Mouse (Mus musculus) kidney, postnatal 14 days (tissue): ENCODE measurements around the gene Sfxn1.

Source experiments
- DNase-seq: peaks from one replicate; pipeline ENCODE4 v3.0.0; 2022; ENCODE audit warnings: mixed read lengths

Sfxn1 gene

GRCm38 (mm10) chr13:54071606-54072331 lies at the start of gene Sfxn1:
Sfxn1 (plus strand) TSS chr13:54071869.
- peak; percentile 90 for DNase-seq

- no peak for DNase-seq
Observed at GRCm38 (mm10) chr13:54023311-54023710, 48.4 kb upstream of the Sfxn1 start.

- no peak for DNase-seq
Observed at GRCm38 (mm10) chr13:54027079-54027478, 44.6 kb upstream of the Sfxn1 start.

- DNase-seq = no peak
Observed at GRCm38 (mm10) chr13:54033653-54034052, 38.0 kb upstream of the Sfxn1 start.

- DNase-seq = no peak
Observed at GRCm38 (mm10) chr13:54035541-54035940, 36.1 kb upstream of the Sfxn1 start.

- DNase-seq = no peak
Observed at GRCm38 (mm10) chr13:54037936-54038335, 33.7 kb upstream of the Sfxn1 start.

GRCm38 (mm10) chr13:54040256-54040655 lies 31.4 kb upstream of the Sfxn1 start:
- no peak for DNase-seq

GRCm38 (mm10) chr13:54048679-54049352 lies 22.9 kb upstream of the Sfxn1 start:
- DNase-seq = no peak

GRCm38 (mm10) chr13:54051641-54052040 lies 20.0 kb upstream of the Sfxn1 start:
- DNase-seq = no peak

- DNase-seq = no peak
Observed at GRCm38 (mm10) chr13:54054962-54055361, 16.7 kb upstream of the Sfxn1 start.

- peak; percentile 70 for DNase-seq
Observed at GRCm38 (mm10) chr13:54055448-54055861, 16.2 kb upstream of the Sfxn1 start, which contains the start of gene Drd1. Drd1 (minus strand) TSS chr13:54055705.

- DNase-seq = no peak
Observed at GRCm38 (mm10) chr13:54062068-54062467, 9.6 kb upstream of the Sfxn1 start.

- peak; percentile 31 for DNase-seq
Observed at GRCm38 (mm10) chr13:54063292-54063691, 8.4 kb upstream of the Sfxn1 start.

- DNase-seq = no peak
Observed at GRCm38 (mm10) chr13:54066081-54066746, 5.5 kb upstream of the Sfxn1 start.

- peak; percentile 72 for DNase-seq
Observed at GRCm38 (mm10) chr13:54067617-54068166, 4.0 kb upstream of the Sfxn1 start.

GRCm38 (mm10) chr13:54071011-54071410 lies 658 bp upstream of the Sfxn1 start:
- DNase-seq = no peak

GRCm38 (mm10) chr13:54072526-54073057 lies 923 bp downstream of the Sfxn1 start:
- DNase-seq = no peak

- peak; percentile 47 for DNase-seq
Observed at GRCm38 (mm10) chr13:54073066-54073465, 1.4 kb downstream of the Sfxn1 start.

- DNase-seq = peak; percentile 69
Observed at GRCm38 (mm10) chr13:54073491-54073890, 1.8 kb downstream of the Sfxn1 start.

- no peak for DNase-seq
Observed at GRCm38 (mm10) chr13:54075416-54075815, 3.7 kb downstream of the Sfxn1 start.

GRCm38 (mm10) chr13:54076051-54076450 lies 4.4 kb downstream of the Sfxn1 start:
- no peak for DNase-seq

- peak; percentile 71 for DNase-seq
Observed at GRCm38 (mm10) chr13:54076762-54077460, 5.2 kb downstream of the Sfxn1 start.
